Mouse (Mus musculus) heart, embryonic 12.5 days (tissue): ENCODE data around the gene Cel. TPM values are rescaled to one million over a fixed set of nuclear protein-coding genes. Genes with fewer than 3 reads are reported as not detected.

Source experiments
- ATAC-seq: fragments of 200-750 bp; cut with Nextera tagmentation; 2 replicates; pipeline ENCODE4 v1.8.0; 2017; ENCODE audit warnings: moderate TSS enrichment, moderate library complexity; ENCODE audit not compliant: insufficient number of reproducible peaks, low FRiP score
- H3K27ac ChIP-seq: fragments of 300-500 bp; sonication (generic); 2 replicates; pipeline ENCODE4 v1.5.1; 2016; ENCODE audit warnings: mild to moderate bottlenecking, moderate library complexity; ENCODE audit not compliant: poor library complexity, severe bottlenecking
- H3K27me3 ChIP-seq: fragments of 300-500 bp; sonication (generic); replicated peaks from 2 replicates; pipeline ENCODE4 v1.6.1; 2016; ENCODE audit warnings: mild to moderate bottlenecking, moderate library complexity
- H3K36me3 ChIP-seq: fragments of 300-500 bp; sonication (generic); 2 replicates; pipeline ENCODE4 v1.6.1; 2016; ENCODE audit warnings: mild to moderate bottlenecking, moderate library complexity
- H3K4me1 ChIP-seq: fragments of 300-500 bp; sonication (generic); replicated peaks from 2 replicates; pipeline ENCODE4 v1.6.1; 2016; ENCODE audit warnings: mild to moderate bottlenecking
- H3K4me2 ChIP-seq: fragments of 300-500 bp; sonication (generic); 2 replicates; pipeline ENCODE4 v1.6.1; 2016; ENCODE audit warnings: mild to moderate bottlenecking, moderate library complexity
- H3K4me3 ChIP-seq: fragments of 300-500 bp; sonication (generic); 2 replicates; pipeline ENCODE4 v1.5.1; 2016; ENCODE audit warnings: mild to moderate bottlenecking
- H3K9ac ChIP-seq: fragments of 300-500 bp; sonication (generic); 2 replicates; pipeline ENCODE4 v1.6.1; 2016; ENCODE audit warnings: mild to moderate bottlenecking, moderate library complexity
- H3K9me3 ChIP-seq: fragments of 300-500 bp; sonication (generic); replicated peaks from 2 replicates; pipeline ENCODE4 v1.6.1; 2016; ENCODE audit warnings: mild to moderate bottlenecking, moderate library complexity
- WGBS: fragments of 180-500 bp; shearing (Covaris S2); methylation state at CpG from one replicate; pipeline ENCODE4 v1.1.7; 2016; 5-methylcytosine and 5-hydroxymethylcytosine counted together
- polyA plus RNA-seq: library from polyadenylated mRNA; unstranded; fragments of >200 nt; fragmentation: Nextera tagmentation; extraction: Ambion mirVana; gene quantifications from 2 replicates; pipeline ENCODE4 v1.2.1, GENCODE M21; 2016

Gene Cel
- polyA plus RNA-seq, 1 experiment from 2014 or later: not detected

DNA sequence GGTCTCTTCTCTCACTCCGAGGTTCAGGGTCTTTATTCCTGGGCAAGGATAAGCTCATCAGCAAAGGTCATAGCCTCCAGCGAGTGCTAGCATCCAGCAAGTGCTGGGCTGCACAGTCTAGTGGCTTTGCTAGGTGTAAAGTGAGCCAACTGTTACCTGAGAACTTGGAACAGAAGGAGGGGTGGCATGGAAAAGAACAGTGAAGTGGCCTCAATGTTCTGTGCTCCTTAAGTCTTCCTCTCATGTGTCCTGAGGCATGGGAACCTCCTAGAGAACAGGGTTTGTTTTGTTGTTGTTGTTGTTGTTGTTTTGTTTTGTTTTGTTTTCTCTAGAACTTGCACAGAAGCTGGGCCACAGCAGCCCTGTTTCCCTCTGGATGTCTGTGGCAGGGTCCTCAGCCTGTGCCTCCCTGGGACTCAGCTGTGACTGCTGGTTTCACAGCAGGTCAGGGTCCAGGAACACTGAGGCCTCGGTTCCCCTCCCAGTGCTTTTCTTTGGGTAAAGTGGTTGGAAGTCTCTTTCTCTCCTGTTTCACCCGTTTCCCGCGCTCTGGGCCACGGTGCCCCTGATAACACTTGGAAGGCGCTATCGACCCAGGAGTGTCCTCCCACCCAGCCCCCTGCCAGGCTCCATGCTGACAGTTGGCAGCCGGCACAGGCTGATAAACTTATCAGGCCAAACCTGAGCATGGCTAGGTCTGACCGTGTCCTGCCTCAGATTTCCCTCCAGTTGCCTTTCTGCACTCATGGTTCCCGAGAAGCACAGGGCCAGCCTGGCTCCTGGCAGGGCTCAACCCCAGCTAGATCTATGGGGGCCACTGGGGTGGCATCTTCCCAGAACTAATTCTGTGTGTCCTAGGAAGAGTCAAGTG lies 38.8 kb upstream of the Cel start:
- no peaks in the 10 kb centered on the region for H3K27me3 ChIP-seq
- no peak overlapping the region for H3K4me3 ChIP-seq
- H3K9me3 ChIP-seq: no peaks in the 10 kb centered on the region; the same call in 1 of the 2 replicates
- WGBS: 13% methylated on average over 12 of the region's 12 CpGs
- H3K36me3 ChIP-seq: no peaks in the 10 kb centered on the region
- H3K4me1 ChIP-seq: peaks cover 41% of the 10 kb centered on the region
- peak; percentile 82 for ATAC-seq
- peak overlapping the region; percentile 24 for H3K4me2 ChIP-seq
- H3K27ac ChIP-seq: peak overlapping the region; percentile 26
- peak overlapping the region; percentile 8; the same call in 1 of the 2 replicates for H3K9ac ChIP-seq

GRCm38 (mm10) chr2:28599569-28599900 lies 36.3 kb upstream of the Cel start:
- no peak overlapping the region for H3K4me3 ChIP-seq
- no peaks in the 10 kb centered on the region for H3K27me3 ChIP-seq
- WGBS: 44% methylated on average over 6 of the region's 6 CpGs
- H3K9ac ChIP-seq: no peak overlapping the region
- no peak overlapping the region for H3K4me2 ChIP-seq
- no peak for ATAC-seq
- H3K9me3 ChIP-seq: no peaks in the 10 kb centered on the region; the same call in 1 of the 2 replicates
- no peak overlapping the region for H3K27ac ChIP-seq
- H3K36me3 ChIP-seq: no peaks in the 10 kb centered on the region
- peaks cover 41% of the 10 kb centered on the region for H3K4me1 ChIP-seq

GRCm38 (mm10) chr2:28598692-28599568 lies 35.7 kb upstream of the Cel start:
- ATAC-seq: 0 out of 2 replicates have a peak, but pooled peaks have one; percentile 17
- Histone ChIP-seq H3K4me1 (peaks cover 41% of the 10 kb centered on the region), H3K4me3 (no peak overlapping the region), H3K36me3 (no peaks in the 10 kb centered on the region), H3K27me3 (no peaks in the 10 kb centered on the region), H3K9me3 (no peaks in the 10 kb centered on the region; the same call in 1 of the 2 replicates), H3K4me2 (no peak overlapping the region), H3K9ac (no peak overlapping the region), H3K27ac (no peak overlapping the region; the same call in 1 of the 2 replicates)
- 41% methylated on average over 12 of the region's 12 CpGs for WGBS

- Histone ChIP-seq H3K27ac (peak overlapping the region; percentile 14; the same call in 1 of the 2 replicates), H3K4me2 (no peak overlapping the region)
Measured at GRCm38 (mm10) chr2:28597733-28598547, 34.7 kb upstream of the Cel start.

GRCm38 (mm10) chr2:28596998-28597397 lies 33.8 kb upstream of the Cel start:
- Histone ChIP-seq H3K9me3 (no peaks in the 10 kb centered on the region; the same call in 1 of the 2 replicates), H3K4me2 (no peak overlapping the region), H3K27me3 (0 out of 2 replicates have a peak, but pooled peaks cover 3% of the 10 kb centered on the region), H3K4me1 (peaks cover 34% of the 10 kb centered on the region), H3K4me3 (no peak overlapping the region), H3K9ac (no peak overlapping the region), H3K27ac (peak overlapping the region; percentile 14; the same call in 1 of the 2 replicates), H3K36me3 (no peaks in the 10 kb centered on the region)
- 87% methylated on average over 7 of the region's 7 CpGs for WGBS
- ATAC-seq: no peak

More at GRCm38 (mm10) chr2:28597733-28598547, 34.7 kb upstream of the Cel start:
- Histone ChIP-seq H3K36me3 (no peaks in the 10 kb centered on the region), H3K4me1 (peaks cover 41% of the 10 kb centered on the region), H3K4me3 (no peak overlapping the region), H3K27me3 (0 out of 2 replicates have a peak, but pooled peaks cover 3% of the 10 kb centered on the region), H3K9me3 (no peaks in the 10 kb centered on the region; the same call in 1 of the 2 replicates), H3K9ac (0 out of 2 replicates have a peak overlapping the region, but pooled peaks have one; percentile 14)
- 50% methylated on average over 7 of the region's 7 CpGs for WGBS
- ATAC-seq: peak; percentile 89

DNA sequence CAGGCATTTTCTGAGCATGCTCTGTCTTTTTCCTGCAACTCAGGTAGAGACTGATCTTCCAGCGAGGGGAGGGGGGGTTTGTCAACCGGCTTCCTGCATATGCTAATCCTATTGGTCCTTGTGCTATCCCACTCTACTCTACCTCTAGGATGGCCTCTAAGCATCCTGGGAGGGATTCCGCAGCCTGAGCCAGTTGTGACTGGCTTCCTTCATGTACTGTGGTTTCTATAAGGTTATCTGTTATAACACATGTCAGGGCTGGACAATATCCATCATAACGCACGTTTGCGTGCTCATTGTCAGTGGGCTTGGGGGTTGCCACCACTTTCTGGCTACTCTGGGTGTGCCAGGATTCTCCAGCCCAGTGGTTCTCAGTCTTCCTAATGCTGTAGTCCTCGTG lies 32.8 kb upstream of the Cel start:
- Histone ChIP-seq H3K9ac (no peak overlapping the region), H3K4me3 (no peak overlapping the region), H3K9me3 (no peaks in the 10 kb centered on the region; the same call in 1 of the 2 replicates), H3K27me3 (peaks cover 7% of the 10 kb centered on the region; the same call in 1 of the 2 replicates), H3K4me2 (no peak overlapping the region), H3K4me1 (peaks cover 27% of the 10 kb centered on the region), H3K27ac (no peak overlapping the region), H3K36me3 (no peaks in the 10 kb centered on the region)
- no peak for ATAC-seq
- WGBS: 70% methylated on average over 7 of the region's 7 CpGs

DNA sequence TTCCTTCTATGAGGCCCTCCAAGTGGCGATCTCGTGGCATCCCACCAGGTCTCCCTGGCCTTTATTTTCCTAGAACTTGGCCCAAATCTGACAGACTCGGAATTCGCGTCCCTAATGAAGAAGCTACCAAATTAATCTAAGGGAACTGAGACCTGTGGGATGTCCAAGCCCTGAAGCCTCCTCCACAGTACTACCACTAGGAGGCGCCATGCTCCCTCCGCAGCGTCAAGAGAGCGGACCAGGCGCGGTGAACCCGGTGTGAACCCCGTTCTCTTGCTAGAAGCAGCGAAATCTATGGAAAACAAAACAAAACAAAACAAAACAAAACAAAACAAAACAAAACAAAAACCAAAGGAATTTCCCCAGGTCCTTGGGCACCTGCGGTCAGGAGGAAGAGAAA lies 29.6 kb upstream of the Cel start:
- Histone ChIP-seq H3K4me2 (no peak overlapping the region), H3K27ac (no peak overlapping the region), H3K36me3 (no peaks in the 10 kb centered on the region), H3K4me1 (peaks cover 4% of the 10 kb centered on the region), H3K9ac (no peak overlapping the region), H3K27me3 (peaks cover 14% of the 10 kb centered on the region; the same call in 1 of the 2 replicates), H3K4me3 (no peak overlapping the region), H3K9me3 (no peaks in the 10 kb centered on the region; the same call in 1 of the 2 replicates)
- 6% methylated on average over 15 of the region's 15 CpGs for WGBS
- 0 out of 2 replicates have a peak, but pooled peaks have one; percentile 56 for ATAC-seq

DNA sequence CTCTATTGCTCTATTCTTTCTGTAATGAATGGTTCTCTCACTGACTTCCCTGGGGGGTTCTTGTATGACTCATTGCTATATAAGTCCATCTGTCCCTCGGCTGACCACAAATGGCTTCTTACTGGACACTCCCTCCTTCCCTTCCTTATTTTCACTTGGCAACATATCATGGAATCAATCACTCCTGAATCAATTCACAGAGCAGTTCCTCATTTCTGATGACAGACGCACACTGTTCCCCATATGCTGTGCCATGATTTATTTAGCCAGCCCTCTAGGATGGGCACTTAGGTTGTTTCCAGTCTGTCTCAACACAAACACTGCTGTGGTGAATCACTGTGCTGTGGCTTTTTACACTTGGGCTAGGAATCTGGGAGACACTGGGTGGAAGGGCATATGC lies 28.3 kb upstream of the Cel start:
- Histone ChIP-seq H3K27ac (no peak overlapping the region), H3K36me3 (no peaks in the 10 kb centered on the region), H3K9me3 (no peaks in the 10 kb centered on the region), H3K4me3 (no peak overlapping the region), H3K4me1 (no peaks in the 10 kb centered on the region), H3K4me2 (no peak overlapping the region), H3K9ac (no peak overlapping the region), H3K27me3 (peaks cover 17% of the 10 kb centered on the region; the same call in 1 of the 2 replicates)
- no peak for ATAC-seq
- WGBS: 66% methylated on average over 2 of the region's 2 CpGs

DNA sequence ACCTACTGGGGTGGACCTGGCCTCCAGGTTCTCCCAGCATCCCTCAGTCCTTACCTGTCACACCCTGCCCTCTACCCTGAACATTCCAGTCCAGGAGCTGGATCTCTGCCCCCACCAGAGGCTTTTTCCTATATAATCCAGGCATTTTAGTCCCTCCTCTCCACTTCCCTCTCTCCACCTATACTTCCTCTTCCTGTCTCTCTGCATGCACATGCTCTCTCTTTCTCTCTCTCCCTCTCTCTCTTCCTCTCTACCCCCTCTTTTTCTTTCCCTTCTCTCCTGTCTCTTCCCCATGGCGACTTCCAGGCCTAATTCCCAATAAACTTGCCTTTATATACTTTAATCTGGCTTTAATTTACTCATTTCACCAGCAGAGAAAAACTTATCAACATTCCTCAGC lies 25.4 kb upstream of the Cel start:
- WGBS: 22% methylated on average over 1 of the region's 1 CpGs

GRCm38 (mm10) chr2:28585730-28586129 lies 22.5 kb upstream of the Cel start:
- WGBS: 39% methylated on average over 2 of the region's 2 CpGs
- Histone ChIP-seq H3K4me2 (no peak overlapping the region), H3K4me3 (no peak overlapping the region), H3K27me3 (peaks cover 9% of the 10 kb centered on the region; the same call in 1 of the 2 replicates), H3K27ac (no peak overlapping the region), H3K4me1 (peaks cover 12% of the 10 kb centered on the region), H3K9me3 (no peaks in the 10 kb centered on the region), H3K36me3 (peaks cover 3% of the 10 kb centered on the region), H3K9ac (no peak overlapping the region; the same call in 1 of the 2 replicates)
- no peak for ATAC-seq

More for the DNA sequence above, 25.4 kb upstream of the Cel start:
- H3K9ac ChIP-seq: no peak overlapping the region
- H3K4me1 ChIP-seq: peaks cover 2% of the 10 kb centered on the region
- no peak overlapping the region for H3K4me2 ChIP-seq
- no peaks in the 10 kb centered on the region for H3K9me3 ChIP-seq
- peaks cover 15% of the 10 kb centered on the region; the same call in 1 of the 2 replicates for H3K27me3 ChIP-seq
- H3K4me3 ChIP-seq: no peak overlapping the region
- ATAC-seq: no peak
- H3K27ac ChIP-seq: no peak overlapping the region
- no peaks in the 10 kb centered on the region for H3K36me3 ChIP-seq
